Mouse (Mus musculus) heart, embryonic 10.5 days (tissue): Measurements from ENCODE around the gene Fam155a. TPM values are rescaled to one million over a fixed set of nuclear protein-coding genes. Genes with fewer than 3 reads are reported as not detected.
A peak's percentile ranks its signal among the peaks of the same experiment; 100 is the strongest.

ENCODE experiments used
- DNase-seq: peaks from one replicate; pipeline ENCODE4 v3.0.0-alpha.2; 2017; ENCODE audit warnings: low spot score
- H3K27ac ChIP-seq: fragments of 300-500 bp; sonication (generic); 2 replicates; pipeline ENCODE4 v1.5.1; 2016; ENCODE audit warnings: mild to moderate bottlenecking
- H3K27me3 ChIP-seq: fragments of 300-500 bp; sonication (generic); 2 replicates; pipeline ENCODE4 v1.6.1; 2016; ENCODE audit warnings: mild to moderate bottlenecking; ENCODE audit not compliant: poor library complexity, insufficient read depth, severe bottlenecking
- H3K36me3 ChIP-seq: fragments of 300-500 bp; sonication (generic); 2 replicates; pipeline ENCODE4 v1.6.1; 2016; ENCODE audit warnings: mild to moderate bottlenecking, moderate library complexity
- H3K4me1 ChIP-seq: fragments of 300-500 bp; sonication (generic); 2 replicates; pipeline ENCODE4 v1.6.1; 2016; ENCODE audit warnings: mild to moderate bottlenecking
- H3K4me3 ChIP-seq: fragments of 300-500 bp; sonication (generic); 2 replicates; pipeline ENCODE4 v1.5.1; 2016; ENCODE audit warnings: mild to moderate bottlenecking, moderate library complexity
- H3K9me3 ChIP-seq: fragments of 300-500 bp; sonication (generic); 2 replicates; pipeline ENCODE4 v1.6.1; 2016; ENCODE audit warnings: mild to moderate bottlenecking, moderate library complexity
- WGBS: fragments of 180-500 bp; shearing (Covaris S2); methylation state at CpG from one replicate; pipeline ENCODE4 v1.1.7; 2016; 5-methylcytosine and 5-hydroxymethylcytosine counted together
- polyA plus RNA-seq: library from polyadenylated mRNA; unstranded; fragments of >200 nt; fragmentation: Nextera tagmentation; extraction: Ambion mirVana; gene quantifications from 2 replicates; pipeline ENCODE4 v1.2.1, GENCODE M21; 2016

Fam155a gene
- polyA plus RNA-seq, 1 experiment from 2014 or later: 0.11 TPM

GRCm38 (mm10) chr8:9451543-9451942 lies 319.4 kb downstream of the Fam155a start:
- Histone ChIP-seq H3K9me3 (no peaks in the 10 kb centered on the region), H3K27me3 (no peaks in the 10 kb centered on the region), H3K4me3 (no peak overlapping the region), H3K4me1 (peaks cover 5% of the 10 kb centered on the region; the same call in 1 of the 2 replicates), H3K36me3 (no peaks in the 10 kb centered on the region), H3K27ac (no peak overlapping the region)
- no peak for DNase-seq
- 57% methylated on average over 4 of the region's 4 CpGs for WGBS

GRCm38 (mm10) chr8:9448613-9449012 lies 322.3 kb downstream of the Fam155a start:
- H3K4me1 ChIP-seq: peaks cover 5% of the 10 kb centered on the region; the same call in 1 of the 2 replicates
- H3K27me3 ChIP-seq: no peaks in the 10 kb centered on the region
- no peak overlapping the region for H3K4me3 ChIP-seq
- no peaks in the 10 kb centered on the region for H3K9me3 ChIP-seq
- DNase-seq: no peak
- WGBS: 43% methylated on average over 7 of the region's 7 CpGs
- H3K36me3 ChIP-seq: no peaks in the 10 kb centered on the region
- H3K27ac ChIP-seq: no peak overlapping the region

- H3K36me3 ChIP-seq: no peaks in the 10 kb centered on the region
- H3K27me3 ChIP-seq: no peaks in the 10 kb centered on the region
- WGBS: 82% methylated on average over 4 of the region's 4 CpGs
- no peaks in the 10 kb centered on the region for H3K4me1 ChIP-seq
- no peak for DNase-seq
- H3K4me3 ChIP-seq: no peak overlapping the region
- no peaks in the 10 kb centered on the region for H3K9me3 ChIP-seq
- no peak overlapping the region for H3K27ac ChIP-seq
Observed at GRCm38 (mm10) chr8:9437822-9438221, 333.1 kb downstream of the Fam155a start.

- DNase-seq: no peak
- Histone ChIP-seq H3K4me3 (no peak overlapping the region), H3K27ac (no peak overlapping the region), H3K27me3 (no peaks in the 10 kb centered on the region), H3K9me3 (no peaks in the 10 kb centered on the region), H3K4me1 (no peaks in the 10 kb centered on the region), H3K36me3 (no peaks in the 10 kb centered on the region)
- WGBS: 52% methylated on average over 10 of the region's 10 CpGs
Observed at GRCm38 (mm10) chr8:9435501-9435900, 335.5 kb downstream of the Fam155a start.

- H3K4me1 ChIP-seq: no peaks in the 10 kb centered on the region
- H3K27ac ChIP-seq: no peak overlapping the region
- no peaks in the 10 kb centered on the region for H3K9me3 ChIP-seq
- WGBS: 78% methylated on average over 11 of the region's 11 CpGs
- no peak for DNase-seq
- no peaks in the 10 kb centered on the region for H3K27me3 ChIP-seq
- H3K36me3 ChIP-seq: no peaks in the 10 kb centered on the region
- H3K4me3 ChIP-seq: no peak overlapping the region
Observed at GRCm38 (mm10) chr8:9432635-9433372, 338.2 kb downstream of the Fam155a start.

GRCm38 (mm10) chr8:9428846-9429245 lies 342.1 kb downstream of the Fam155a start:
- no peaks in the 10 kb centered on the region for H3K9me3 ChIP-seq
- no peaks in the 10 kb centered on the region for H3K36me3 ChIP-seq
- H3K27ac ChIP-seq: no peak overlapping the region
- DNase-seq: no peak
- WGBS: 66% methylated on average over 4 of the region's 4 CpGs
- peaks cover 3% of the 10 kb centered on the region; the same call in 1 of the 2 replicates for H3K4me1 ChIP-seq
- no peaks in the 10 kb centered on the region for H3K27me3 ChIP-seq
- no peak overlapping the region for H3K4me3 ChIP-seq

- Histone ChIP-seq H3K36me3 (no peaks in the 10 kb centered on the region), H3K4me1 (peaks cover 11% of the 10 kb centered on the region; the same call in 1 of the 2 replicates), H3K4me3 (no peak overlapping the region), H3K27me3 (no peaks in the 10 kb centered on the region), H3K27ac (peak overlapping the region; percentile 10; the same call in 1 of the 2 replicates), H3K9me3 (no peaks in the 10 kb centered on the region)
- DNase-seq: no peak
- 79% methylated on average over 2 of the region's 2 CpGs for WGBS
Observed at GRCm38 (mm10) chr8:9424069-9424468, 346.9 kb downstream of the Fam155a start.

GRCm38 (mm10) chr8:9423590-9423989 lies 347.4 kb downstream of the Fam155a start:
- 30% methylated on average over 5 of the region's 5 CpGs for WGBS
- Histone ChIP-seq H3K36me3 (no peaks in the 10 kb centered on the region), H3K4me1 (peaks cover 11% of the 10 kb centered on the region; the same call in 1 of the 2 replicates), H3K4me3 (no peak overlapping the region), H3K27ac (peak overlapping the region; percentile 10; the same call in 1 of the 2 replicates), H3K27me3 (no peaks in the 10 kb centered on the region), H3K9me3 (no peaks in the 10 kb centered on the region)
- no peak for DNase-seq

- Histone ChIP-seq H3K36me3 (no peaks in the 10 kb centered on the region), H3K4me3 (no peak overlapping the region), H3K27me3 (no peaks in the 10 kb centered on the region), H3K9me3 (no peaks in the 10 kb centered on the region), H3K27ac (no peak overlapping the region; the same call in 1 of the 2 replicates), H3K4me1 (peaks cover 11% of the 10 kb centered on the region; the same call in 1 of the 2 replicates)
- no peak for DNase-seq
- 68% methylated on average over 2 of the region's 2 CpGs for WGBS
Observed at GRCm38 (mm10) chr8:9423184-9423583, 347.8 kb downstream of the Fam155a start.

- WGBS: 76% methylated on average over 10 of the region's 10 CpGs
- DNase-seq: no peak
- Histone ChIP-seq H3K27me3 (no peaks in the 10 kb centered on the region), H3K9me3 (no peaks in the 10 kb centered on the region), H3K36me3 (no peaks in the 10 kb centered on the region), H3K4me3 (no peak overlapping the region), H3K4me1 (peaks cover 8% of the 10 kb centered on the region; the same call in 1 of the 2 replicates), H3K27ac (no peak overlapping the region)
Observed at GRCm38 (mm10) chr8:9418856-9419800, 351.8 kb downstream of the Fam155a start.

GRCm38 (mm10) chr8:9416189-9416588 lies 354.8 kb downstream of the Fam155a start:
- no peak overlapping the region for H3K4me3 ChIP-seq
- no peaks in the 10 kb centered on the region for H3K4me1 ChIP-seq
- no peaks in the 10 kb centered on the region for H3K9me3 ChIP-seq
- no peaks in the 10 kb centered on the region for H3K27me3 ChIP-seq
- no peak overlapping the region for H3K27ac ChIP-seq
- no peak for DNase-seq
- 81% methylated on average over 9 of the region's 9 CpGs for WGBS
- no peaks in the 10 kb centered on the region for H3K36me3 ChIP-seq

- Histone ChIP-seq H3K9me3 (no peaks in the 10 kb centered on the region), H3K36me3 (no peaks in the 10 kb centered on the region), H3K4me1 (no peaks in the 10 kb centered on the region), H3K4me3 (no peak overlapping the region), H3K27me3 (no peaks in the 10 kb centered on the region), H3K27ac (no peak overlapping the region)
- DNase-seq: no peak
- 46% methylated on average over 5 of the region's 5 CpGs for WGBS
Observed at GRCm38 (mm10) chr8:9408480-9408879, 362.5 kb downstream of the Fam155a start.

GRCm38 (mm10) chr8:9406204-9406603 lies 364.8 kb downstream of the Fam155a start:
- no peaks in the 10 kb centered on the region for H3K36me3 ChIP-seq
- no peak for DNase-seq
- WGBS: 78% methylated on average over 6 of the region's 6 CpGs
- no peak overlapping the region for H3K4me3 ChIP-seq
- no peak overlapping the region for H3K27ac ChIP-seq
- no peaks in the 10 kb centered on the region for H3K4me1 ChIP-seq
- H3K9me3 ChIP-seq: no peaks in the 10 kb centered on the region
- H3K27me3 ChIP-seq: no peaks in the 10 kb centered on the region
